Mouse (Mus musculus): ENCODE results near the gene Cers6. TPM values are rescaled to one million over a fixed set of nuclear protein-coding genes. Genes with fewer than 3 reads are reported as not detected.

Cers6 gene
- total RNA-seq, 4 experiments from 2014 or later = 78.4 to 93.3 (median 91.6) TPM

- no peak for DNase-seq (ENCODE audit: low spot score in 2 of 2)
Measured at GRCm38 (mm10) chr2:68916299-68916698, 55.1 kb downstream of the Cers6 start.

GRCm38 (mm10) chr2:68917010-68917409 lies 55.8 kb downstream of the Cers6 start:
- no peak for DNase-seq (ENCODE audit: low spot score in 2 of 2)

GRCm38 (mm10) chr2:68917524-68917923 lies 56.3 kb downstream of the Cers6 start:
- no peak for DNase-seq (ENCODE audit: low spot score in 2 of 2)

- DNase-seq (ENCODE audit: low spot score in 2 of 2) = no peak
Measured at GRCm38 (mm10) chr2:68924344-68924743, 63.1 kb downstream of the Cers6 start.

- no peak for DNase-seq (ENCODE audit: low spot score in 2 of 2)
Measured at GRCm38 (mm10) chr2:68925542-68925941, 64.3 kb downstream of the Cers6 start.

- no peak for DNase-seq (ENCODE audit: low spot score in 2 of 2)
Measured at GRCm38 (mm10) chr2:68926913-68927790, 65.9 kb downstream of the Cers6 start.

- DNase-seq (ENCODE audit: low spot score in 2 of 2) = no peak
Measured at GRCm38 (mm10) chr2:68932240-68932639, 71.0 kb downstream of the Cers6 start.

- DNase-seq (ENCODE audit: low spot score in 2 of 2) = no peak
Measured at GRCm38 (mm10) chr2:68932656-68933055, 71.4 kb downstream of the Cers6 start.

GRCm38 (mm10) chr2:68934651-68935050 lies 73.4 kb downstream of the Cers6 start:
- DNase-seq (ENCODE audit: low spot score in 2 of 2) = no peak

GRCm38 (mm10) chr2:68935721-68936294 lies 74.6 kb downstream of the Cers6 start:
- no peak for DNase-seq (ENCODE audit: low spot score in 2 of 2)

- no peak for DNase-seq (ENCODE audit: low spot score in 2 of 2)
Measured at GRCm38 (mm10) chr2:68936773-68937172, 75.5 kb downstream of the Cers6 start.

- no peak for DNase-seq (ENCODE audit: low spot score in 2 of 2)
Measured at GRCm38 (mm10) chr2:68937833-68938232, 76.6 kb downstream of the Cers6 start.

- DNase-seq (ENCODE audit: low spot score in 2 of 2) = no peak
Measured at GRCm38 (mm10) chr2:68944898-68945297, 83.7 kb downstream of the Cers6 start.

- DNase-seq (ENCODE audit: low spot score in 2 of 2) = no peak
Measured at GRCm38 (mm10) chr2:68945976-68946375, 84.7 kb downstream of the Cers6 start.

- no peak for DNase-seq (ENCODE audit: low spot score in 2 of 2)
Measured at GRCm38 (mm10) chr2:68946819-68947218, 85.6 kb downstream of the Cers6 start.

GRCm38 (mm10) chr2:68949137-68949536 lies 87.9 kb downstream of the Cers6 start:
- no peak for DNase-seq (ENCODE audit: low spot score in 2 of 2)

GRCm38 (mm10) chr2:68949728-68950127 lies 88.5 kb downstream of the Cers6 start:
- no peak for DNase-seq (ENCODE audit: low spot score in 2 of 2)

GRCm38 (mm10) chr2:68951706-68952105 lies 90.5 kb downstream of the Cers6 start:
- DNase-seq (ENCODE audit: low spot score in 2 of 2) = no peak

- no peak for DNase-seq (ENCODE audit: low spot score in 2 of 2)
Measured at GRCm38 (mm10) chr2:68953688-68954087, 92.4 kb downstream of the Cers6 start.

- DNase-seq (ENCODE audit: low spot score in 2 of 2) = no peak
Measured at GRCm38 (mm10) chr2:68955496-68955895, 94.3 kb downstream of the Cers6 start.

GRCm38 (mm10) chr2:68956146-68956545 lies 94.9 kb downstream of the Cers6 start:
- DNase-seq (ENCODE audit: low spot score in 2 of 2) = no peak

- DNase-seq (ENCODE audit: low spot score in 2 of 2) = no peak
Measured at GRCm38 (mm10) chr2:68957831-68958230, 96.6 kb downstream of the Cers6 start.

- DNase-seq (ENCODE audit: low spot score in 2 of 2) = no peak
Measured at GRCm38 (mm10) chr2:68959573-68959972, 98.3 kb downstream of the Cers6 start.

All from layer of hippocampus, adult 8-10 months (tissue).